Mouse (Mus musculus): ENCODE data around the gene Pim3. TPM values are rescaled to one million over a fixed set of nuclear protein-coding genes. Genes with fewer than 3 reads are reported as not detected.
A peak's percentile ranks its signal among the peaks of the same experiment; 100 is the strongest.

The Pim3 gene
- polyA plus RNA-seq, 1 experiment, result 68.3 TPM

GRCm38 (mm10) chr15:88819026-88819905, 42.7 kb upstream of the Pim3 start, which contains the start of the genes Alg12 and Creld2:
Gene Alg12 (minus strand): TSS chr15:88819318.
Gene Creld2 (plus strand): TSS chr15:88819646.
- TF ChIP-seq MAX (IDR thresholded peaks at IDR 0.05), result peak; percentile 84
- no peak for TF ChIP-seq MYOG (IDR thresholded peaks at IDR 0.05; ENCODE audit: control insufficient read depth, extremely low read depth, insufficient read length)
- TF ChIP-seq CTCF (IDR thresholded peaks at IDR 0.05; ENCODE audit: control insufficient read depth, insufficient read depth, insufficient read length), result no peak
- no peak for TF ChIP-seq USF1 (IDR thresholded peaks at IDR 0.05; ENCODE audit: low read depth)
- no peak for TF ChIP-seq CEBPB (IDR thresholded peaks at IDR 0.05; ENCODE audit: low read depth)
- no peak for TF ChIP-seq FOSL1 (IDR thresholded peaks at IDR 0.05; ENCODE audit: insufficient read depth, low read length, poor library complexity, severe bottlenecking)
- TF ChIP-seq MYOD1 (IDR thresholded peaks at IDR 0.05; ENCODE audit: control insufficient read depth, insufficient read length, low read depth), result no peak
- peaks cover 50% of the 10 kb centered on the region for H3K36me3 ChIP-seq (ENCODE audit: control insufficient read depth, insufficient read depth)
- H3K4me3 ChIP-seq (ENCODE audit: insufficient read depth, poor library complexity, severe bottlenecking), result peak within 1 kb of the TSS; percentile 94
- peak within 1 kb of the TSS; percentile 95 for H3ac ChIP-seq (ENCODE audit: control insufficient read depth, insufficient read length, low read depth)
- H3K79me2 ChIP-seq (ENCODE audit: control insufficient read depth, insufficient read depth), result peaks cover 39% of the 10 kb centered on the region
- H3K79me3 ChIP-seq (ENCODE audit: low read depth), result peaks cover 7% of the 10 kb centered on the region
- H3K27me3 ChIP-seq (ENCODE audit: control insufficient read depth, insufficient read depth, insufficient read length), result no peaks in the 10 kb centered on the region

GRCm38 (mm10) chr15:88819906-88820303, 42.1 kb upstream of the Pim3 start:
- Histone ChIP-seq H3K36me3 (ENCODE audit: control insufficient read depth, insufficient read depth) (peaks cover 53% of the 10 kb centered on the region), H3K79me2 (ENCODE audit: control insufficient read depth, insufficient read depth) (peaks cover 39% of the 10 kb centered on the region), H3K27me3 (ENCODE audit: control insufficient read depth, insufficient read depth, insufficient read length) (no peaks in the 10 kb centered on the region), H3K79me3 (ENCODE audit: low read depth) (peaks cover 7% of the 10 kb centered on the region), H3K4me3 (ENCODE audit: insufficient read depth, poor library complexity, severe bottlenecking) (peak overlapping the region; percentile 94), H3ac (ENCODE audit: control insufficient read depth, insufficient read length, low read depth) (peak overlapping the region; percentile 84)
- no peak for TF ChIP-seq FOSL1 (IDR thresholded peaks at IDR 0.05; ENCODE audit: insufficient read depth, low read length, poor library complexity, severe bottlenecking)
- no peak for TF ChIP-seq MAX (IDR thresholded peaks at IDR 0.05)
- TF ChIP-seq MYOD1 (IDR thresholded peaks at IDR 0.05; ENCODE audit: control insufficient read depth, insufficient read length, low read depth), result peak; percentile 34
- no peak for TF ChIP-seq MYOG (IDR thresholded peaks at IDR 0.05; ENCODE audit: control insufficient read depth, extremely low read depth, insufficient read length)

GRCm38 (mm10) chr15:88821403-88821802, 40.6 kb upstream of the Pim3 start:
- peak overlapping the region; percentile 3 for H3K4me3 ChIP-seq (ENCODE audit: insufficient read depth, poor library complexity, severe bottlenecking)

GRCm38 (mm10) chr15:88822513-88822912, 39.5 kb upstream of the Pim3 start:
- H3K79me2 ChIP-seq (ENCODE audit: control insufficient read depth, insufficient read depth), result peaks cover 38% of the 10 kb centered on the region
- H3K79me3 ChIP-seq (ENCODE audit: low read depth), result peaks cover 7% of the 10 kb centered on the region
- H3ac ChIP-seq (ENCODE audit: control insufficient read depth, insufficient read length, low read depth), result no peak overlapping the region
- peaks cover 46% of the 10 kb centered on the region for H3K36me3 ChIP-seq (ENCODE audit: control insufficient read depth, insufficient read depth)
- no peaks in the 10 kb centered on the region for H3K27me3 ChIP-seq (ENCODE audit: control insufficient read depth, insufficient read depth, insufficient read length)
- no peak overlapping the region for H3K4me3 ChIP-seq (ENCODE audit: insufficient read depth, poor library complexity, severe bottlenecking)
- TF ChIP-seq USF1 (IDR thresholded peaks at IDR 0.05; ENCODE audit: low read depth), result no peak
- TF ChIP-seq CTCF (IDR thresholded peaks at IDR 0.05; ENCODE audit: control insufficient read depth, insufficient read depth, insufficient read length), result no peak
- no peak for TF ChIP-seq MAX (IDR thresholded peaks at IDR 0.05)
- TF ChIP-seq MYOD1 (IDR thresholded peaks at IDR 0.05; ENCODE audit: control insufficient read depth, insufficient read length, low read depth), result no peak
- TF ChIP-seq FOSL1 (IDR thresholded peaks at IDR 0.05; ENCODE audit: insufficient read depth, low read length, poor library complexity, severe bottlenecking), result no peak
- TF ChIP-seq MYOG (IDR thresholded peaks at IDR 0.05; ENCODE audit: control insufficient read depth, extremely low read depth, insufficient read length), result no peak
- no peak for TF ChIP-seq CEBPB (IDR thresholded peaks at IDR 0.05; ENCODE audit: low read depth)

More at GRCm38 (mm10) chr15:88821403-88821802, 40.6 kb upstream of the Pim3 start:
- Histone ChIP-seq H3K36me3 (ENCODE audit: control insufficient read depth, insufficient read depth) (peaks cover 51% of the 10 kb centered on the region), H3K27me3 (ENCODE audit: control insufficient read depth, insufficient read depth, insufficient read length) (no peaks in the 10 kb centered on the region), H3K79me2 (ENCODE audit: control insufficient read depth, insufficient read depth) (peaks cover 39% of the 10 kb centered on the region), H3ac (ENCODE audit: control insufficient read depth, insufficient read length, low read depth) (no peak overlapping the region), H3K79me3 (ENCODE audit: low read depth) (peaks cover 7% of the 10 kb centered on the region)
- TF ChIP-seq MAX (IDR thresholded peaks at IDR 0.05) (no peak), USF1 (IDR thresholded peaks at IDR 0.05; ENCODE audit: low read depth) (no peak), CEBPB (IDR thresholded peaks at IDR 0.05; ENCODE audit: low read depth) (no peak), CTCF (IDR thresholded peaks at IDR 0.05; ENCODE audit: control insufficient read depth, insufficient read depth, insufficient read length) (no peak), MYOD1 (IDR thresholded peaks at IDR 0.05; ENCODE audit: control insufficient read depth, insufficient read length, low read depth) (no peak), FOSL1 (IDR thresholded peaks at IDR 0.05; ENCODE audit: insufficient read depth, low read length, poor library complexity, severe bottlenecking) (no peak), MYOG (IDR thresholded peaks at IDR 0.05; ENCODE audit: control insufficient read depth, extremely low read depth, insufficient read length) (no peak)

- Histone ChIP-seq H3K79me3 (ENCODE audit: low read depth) (peaks cover 7% of the 10 kb centered on the region), H3ac (ENCODE audit: control insufficient read depth, insufficient read length, low read depth) (no peak overlapping the region)
- TF ChIP-seq CTCF (IDR thresholded peaks at IDR 0.05; ENCODE audit: control insufficient read depth, insufficient read depth, insufficient read length) (no peak), FOSL1 (IDR thresholded peaks at IDR 0.05; ENCODE audit: insufficient read depth, low read length, poor library complexity, severe bottlenecking) (no peak), MYOD1 (IDR thresholded peaks at IDR 0.05; ENCODE audit: control insufficient read depth, insufficient read length, low read depth) (no peak), CEBPB (IDR thresholded peaks at IDR 0.05; ENCODE audit: low read depth) (no peak), MYOG (IDR thresholded peaks at IDR 0.05; ENCODE audit: control insufficient read depth, extremely low read depth, insufficient read length) (no peak), USF1 (IDR thresholded peaks at IDR 0.05; ENCODE audit: low read depth) (no peak), MAX (IDR thresholded peaks at IDR 0.05) (no peak)
Measured at GRCm38 (mm10) chr15:88823376-88823775, 38.6 kb upstream of the Pim3 start.

More at GRCm38 (mm10) chr15:88823376-88823775, 38.6 kb upstream of the Pim3 start:
- Histone ChIP-seq H3K4me3 (ENCODE audit: insufficient read depth, poor library complexity, severe bottlenecking) (no peak overlapping the region), H3K27me3 (ENCODE audit: control insufficient read depth, insufficient read depth, insufficient read length) (no peaks in the 10 kb centered on the region), H3K36me3 (ENCODE audit: control insufficient read depth, insufficient read depth) (peaks cover 44% of the 10 kb centered on the region), H3K79me2 (ENCODE audit: control insufficient read depth, insufficient read depth) (peaks cover 29% of the 10 kb centered on the region)

Measured in C2C12 (cell line).